Mouse (Mus musculus) embryo, embryonic 11.5 days (tissue): ENCODE results near the gene Mctp2.
"Not testable (repeated sequence)": the region's sequence is repeated elsewhere in the genome, so short reads cannot be mapped to it uniquely, and the experiment has no call there.

Source experiments
- DNase-seq: peaks from one replicate; pipeline ENCODE4 v3.0.0-alpha.2; 2012; ENCODE audit warnings: low read depth, low spot score

Gene Mctp2

GRCm38 (mm10) chr7:72275513-72275912, 30.9 kb downstream of the Mctp2 start:
- no peak for DNase-seq

GRCm38 (mm10) chr7:72271546-72271945, 34.9 kb downstream of the Mctp2 start:
- no peak for DNase-seq

GRCm38 (mm10) chr7:72269994-72270393, 36.4 kb downstream of the Mctp2 start:
- no peak for DNase-seq

- DNase-seq, result no peak
Measured at GRCm38 (mm10) chr7:72260766-72261655, 45.4 kb downstream of the Mctp2 start.

GRCm38 (mm10) chr7:72259045-72259444, 47.4 kb downstream of the Mctp2 start:
- DNase-seq, result no peak

GRCm38 (mm10) chr7:72250326-72250725, 56.1 kb downstream of the Mctp2 start:
- DNase-seq, result not testable (repeated sequence)

- DNase-seq, result no peak
Measured at GRCm38 (mm10) chr7:72241269-72241668, 65.1 kb downstream of the Mctp2 start.

GRCm38 (mm10) chr7:72239782-72240493, 66.5 kb downstream of the Mctp2 start:
- no peak for DNase-seq

GRCm38 (mm10) chr7:72238575-72238974, 67.8 kb downstream of the Mctp2 start:
- DNase-seq, result no peak

GRCm38 (mm10) chr7:72234433-72234998, 71.9 kb downstream of the Mctp2 start:
- DNase-seq, result no peak

GRCm38 (mm10) chr7:72231182-72231877, 75.1 kb downstream of the Mctp2 start:
- no peak for DNase-seq

- no peak for DNase-seq
Measured at GRCm38 (mm10) chr7:72229925-72230324, 76.5 kb downstream of the Mctp2 start.

- DNase-seq, result no peak
Measured at GRCm38 (mm10) chr7:72223558-72223957, 82.8 kb downstream of the Mctp2 start.

GRCm38 (mm10) chr7:72222532-72222931, 83.9 kb downstream of the Mctp2 start:
- DNase-seq, result no peak

- no peak for DNase-seq
Measured at GRCm38 (mm10) chr7:72218048-72218447, 88.4 kb downstream of the Mctp2 start.

- no peak for DNase-seq
Measured at GRCm38 (mm10) chr7:72215563-72216215, 90.7 kb downstream of the Mctp2 start.

GRCm38 (mm10) chr7:72210201-72210600, 96.2 kb downstream of the Mctp2 start:
- DNase-seq, result no peak

GRCm38 (mm10) chr7:72209296-72209695, 97.1 kb downstream of the Mctp2 start:
- DNase-seq, result no peak

- DNase-seq, result no peak
Measured at GRCm38 (mm10) chr7:72206841-72207240, 99.6 kb downstream of the Mctp2 start.

- DNase-seq, result no peak
Measured at GRCm38 (mm10) chr7:72195709-72196108, 110.7 kb downstream of the Mctp2 start.

- DNase-seq, result no peak
Measured at GRCm38 (mm10) chr7:72193304-72193703, 113.1 kb downstream of the Mctp2 start.
